Mouse (Mus musculus): ENCODE data around the gene Tex26.

DNA sequence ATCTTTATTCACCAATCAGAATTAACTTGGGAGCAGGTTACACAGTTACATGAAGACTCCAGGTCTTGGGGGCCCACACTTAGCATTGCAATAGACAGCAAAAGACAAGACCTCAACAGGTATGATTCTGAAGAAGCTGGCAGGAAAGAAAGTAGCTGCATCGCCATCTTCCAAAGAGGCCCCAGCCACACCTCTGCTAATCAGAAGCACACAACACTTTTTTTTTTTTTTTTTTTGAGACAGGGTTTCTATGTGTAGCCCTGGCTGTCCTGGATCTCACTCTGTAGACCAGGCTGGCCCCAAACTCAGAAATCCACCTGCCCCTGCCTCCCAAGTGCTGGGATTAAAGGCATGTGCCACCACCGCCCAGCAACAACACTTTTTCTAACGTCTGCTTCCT lies 12.9 kb upstream of the Tex26 start:
- TF ChIP-seq POLR2A (IDR thresholded peaks at IDR 0.05; ENCODE audit: low read depth, low read length), result no peak
- no peak for TF ChIP-seq CTCF (IDR thresholded peaks at IDR 0.05; ENCODE audit: extremely low read depth, insufficient read depth, insufficient read length, insufficient replicate concordance)
